Mouse (Mus musculus): ENCODE measurements around the gene Tacc2.
"Not testable (repeated sequence)": the region's sequence is repeated elsewhere in the genome, so short reads cannot be mapped to it uniquely, and the experiment has no call there.

Tacc2 gene

GRCm38 (mm10) chr7:130577388-130578003, at the start of gene Tacc2:
Tacc2 (plus strand) TSS chr7:130577438.
- DNase-seq (ENCODE audit: low spot score) = no peak

- DNase-seq (ENCODE audit: low spot score) = not testable (repeated sequence)
Measured at GRCm38 (mm10) chr7:130531138-130531537, 46.1 kb upstream of the Tacc2 start.

- DNase-seq (ENCODE audit: low spot score) = peak; percentile 81
Measured at GRCm38 (mm10) chr7:130533316-130534260, 43.6 kb upstream of the Tacc2 start.

- DNase-seq (ENCODE audit: low spot score) = no peak
Measured at GRCm38 (mm10) chr7:130535174-130535573, 42.1 kb upstream of the Tacc2 start.

- no peak for DNase-seq (ENCODE audit: low spot score)
Measured at GRCm38 (mm10) chr7:130537068-130537467, 40.2 kb upstream of the Tacc2 start.

- DNase-seq (ENCODE audit: low spot score) = no peak
Measured at GRCm38 (mm10) chr7:130540176-130540575, 37.1 kb upstream of the Tacc2 start.

GRCm38 (mm10) chr7:130543181-130543580, 34.1 kb upstream of the Tacc2 start:
- DNase-seq (ENCODE audit: low spot score) = no peak

GRCm38 (mm10) chr7:130545401-130545800, 31.8 kb upstream of the Tacc2 start:
- no peak for DNase-seq (ENCODE audit: low spot score)

- DNase-seq (ENCODE audit: low spot score) = no peak
Measured at GRCm38 (mm10) chr7:130545893-130546292, 31.3 kb upstream of the Tacc2 start.

- DNase-seq (ENCODE audit: low spot score) = no peak
Measured at GRCm38 (mm10) chr7:130546421-130546790, 30.8 kb upstream of the Tacc2 start.

- DNase-seq (ENCODE audit: low spot score) = peak; percentile 92
Measured at GRCm38 (mm10) chr7:130546791-130547484, 30.3 kb upstream of the Tacc2 start.

GRCm38 (mm10) chr7:130547635-130548175, 29.5 kb upstream of the Tacc2 start:
- no peak for DNase-seq (ENCODE audit: low spot score)

GRCm38 (mm10) chr7:130552780-130553179, 24.5 kb upstream of the Tacc2 start:
- DNase-seq (ENCODE audit: low spot score) = no peak

GRCm38 (mm10) chr7:130553321-130553720, 23.9 kb upstream of the Tacc2 start:
- DNase-seq (ENCODE audit: low spot score) = no peak

- no peak for DNase-seq (ENCODE audit: low spot score)
Measured at GRCm38 (mm10) chr7:130555597-130555996, 21.6 kb upstream of the Tacc2 start.

GRCm38 (mm10) chr7:130558592-130558991, 18.6 kb upstream of the Tacc2 start:
- DNase-seq (ENCODE audit: low spot score) = no peak

GRCm38 (mm10) chr7:130560933-130561332, 16.3 kb upstream of the Tacc2 start:
- DNase-seq (ENCODE audit: low spot score) = no peak

GRCm38 (mm10) chr7:130563276-130563675, 14.0 kb upstream of the Tacc2 start:
- DNase-seq (ENCODE audit: low spot score) = no peak

GRCm38 (mm10) chr7:130563880-130564279, 13.4 kb upstream of the Tacc2 start:
- DNase-seq (ENCODE audit: low spot score) = no peak

- DNase-seq (ENCODE audit: low spot score) = no peak
Measured at GRCm38 (mm10) chr7:130564596-130564995, 12.6 kb upstream of the Tacc2 start.

- no peak for DNase-seq (ENCODE audit: low spot score)
Measured at GRCm38 (mm10) chr7:130568783-130569436, 8.3 kb upstream of the Tacc2 start.

- DNase-seq (ENCODE audit: low spot score) = no peak
Measured at GRCm38 (mm10) chr7:130570472-130570871, 6.8 kb upstream of the Tacc2 start.

Data from ovary, postnatal 36 days (tissue).